Mouse (Mus musculus): ENCODE data around the gene Ccdc69.

DNA sequence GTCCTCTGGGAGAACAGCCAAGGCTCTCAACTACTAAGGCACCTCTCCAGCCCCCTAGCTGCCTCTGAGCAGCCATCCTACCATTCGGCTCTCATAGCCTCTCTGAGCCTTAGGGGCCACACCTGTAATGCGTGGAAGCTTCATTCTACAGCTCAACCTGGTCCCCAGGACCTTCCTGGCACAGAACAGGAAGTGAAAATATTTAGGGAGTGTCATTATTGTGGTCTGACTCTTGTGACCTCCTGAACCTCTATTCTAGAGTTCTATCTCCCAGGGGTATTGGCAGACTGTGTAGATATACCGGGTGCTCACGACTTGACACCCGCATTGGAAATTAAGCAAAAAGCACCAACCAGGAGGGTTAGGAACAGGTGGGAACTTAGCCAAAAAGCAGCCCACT lies 1.7 kb downstream of the Ccdc69 start:
- no peak for TF ChIP-seq POLR2A (IDR thresholded peaks at IDR 0.05; ENCODE audit: borderline replicate concordance, control insufficient read depth, low read depth, low read length)
- TF ChIP-seq CTCF (IDR thresholded peaks at IDR 0.05; ENCODE audit: control insufficient read depth, insufficient read depth, low read length), result no peak

All from bone marrow, adult 2 months (tissue).